Mouse (Mus musculus): Measurements from ENCODE around the gene Itga2b.

The Itga2b gene

DNA sequence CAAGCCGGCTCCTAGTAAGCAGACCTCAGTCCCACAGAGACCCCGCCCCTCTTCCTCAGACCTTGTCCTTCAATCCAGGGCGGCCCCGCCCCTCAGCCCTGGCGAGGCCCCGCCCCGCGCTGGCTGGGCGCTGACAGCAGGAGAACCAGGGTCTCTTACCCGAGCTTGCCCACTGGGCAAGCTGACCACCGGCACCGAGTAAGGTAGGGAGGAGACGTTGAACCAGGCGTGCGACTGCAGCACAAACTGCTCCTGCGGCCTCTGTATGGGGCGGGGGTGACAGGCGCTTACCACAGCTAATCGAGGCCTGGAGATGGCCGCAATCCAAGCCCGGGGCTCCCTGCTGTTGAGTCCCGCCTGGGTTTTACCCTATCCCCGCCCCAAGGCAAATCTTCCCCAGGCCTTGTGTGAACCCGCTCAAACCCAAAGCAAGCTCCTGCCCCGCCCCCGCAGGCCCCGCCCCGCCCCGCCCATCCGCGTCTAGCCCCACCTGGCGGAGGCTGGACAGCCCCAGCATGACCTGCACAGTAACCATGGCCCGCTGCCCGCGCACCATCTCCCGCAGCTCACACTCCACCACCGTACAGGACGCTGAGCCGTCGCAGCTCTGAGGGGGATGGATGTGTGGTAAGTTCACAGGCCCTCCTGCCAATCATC lies 14.1 kb downstream of the Itga2b start:
- peak; percentile 60 for DNase-seq

DNA sequence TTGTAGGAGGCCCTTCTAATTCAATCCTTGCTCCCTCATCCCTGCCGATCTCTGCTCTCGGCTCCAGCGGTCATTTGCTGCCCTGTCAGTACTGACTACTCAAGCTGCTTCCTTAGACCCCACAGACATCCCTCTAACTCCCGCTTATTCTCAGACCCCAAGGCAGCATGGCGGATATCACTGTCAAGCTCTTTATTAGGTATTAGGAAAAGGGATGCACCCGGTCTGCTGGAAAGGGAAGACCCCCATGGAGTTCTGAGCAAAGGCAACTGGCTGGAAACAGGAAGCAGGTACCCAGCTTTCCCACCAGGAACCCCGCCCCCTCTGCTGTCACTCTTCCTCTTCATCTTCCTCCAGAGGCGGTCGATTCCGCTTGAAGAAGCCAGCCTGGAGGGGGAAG lies 16.8 kb downstream of the Itga2b start:
- DNase-seq: no peak

DNA sequence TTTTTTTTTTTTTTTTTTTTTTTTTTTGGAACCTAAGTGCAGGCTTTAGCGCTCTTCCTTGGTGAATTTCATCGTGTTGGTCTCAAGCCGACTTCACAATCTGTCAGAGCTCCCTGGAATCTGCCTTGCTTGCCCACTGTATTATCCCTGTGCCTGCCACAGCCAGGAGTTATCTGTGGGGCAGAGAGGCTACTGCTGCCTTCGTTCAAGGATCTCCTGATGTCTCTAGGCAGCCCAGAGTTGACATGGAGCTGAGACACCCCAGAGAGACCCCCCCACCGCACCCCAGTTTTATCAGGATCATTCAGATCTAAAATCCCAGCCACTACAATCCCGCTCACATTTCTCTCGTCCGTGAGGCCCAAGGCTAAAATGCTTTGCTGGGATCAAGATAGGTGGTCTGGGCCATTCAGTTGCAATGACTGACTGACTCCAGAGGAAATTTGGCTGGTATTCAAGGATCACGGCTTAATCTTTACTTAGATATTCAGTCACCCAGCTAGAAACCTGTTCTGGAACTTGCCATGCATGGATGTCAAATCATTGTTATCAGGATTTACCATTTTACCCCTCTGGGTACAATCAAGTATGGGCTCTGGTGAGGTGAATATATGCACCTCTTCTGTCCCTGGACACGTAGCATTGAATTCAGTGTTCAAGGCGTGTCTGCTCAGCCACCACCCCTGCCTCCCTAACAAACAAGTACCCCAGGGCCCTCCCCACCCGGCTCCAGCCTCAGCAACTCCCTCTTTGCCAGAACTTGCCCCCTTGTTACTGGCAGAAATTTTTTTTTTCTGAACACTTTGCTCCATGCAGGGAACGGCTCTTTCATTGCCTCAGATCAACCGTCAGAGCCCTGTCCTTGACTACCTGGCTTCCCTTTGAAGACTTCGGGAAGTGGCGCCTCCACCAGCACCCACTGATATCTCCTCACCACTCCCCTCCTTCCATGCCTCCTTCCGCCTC lies 20.6 kb downstream of the Itga2b start:
- peak; percentile 62 for DNase-seq

DNA sequence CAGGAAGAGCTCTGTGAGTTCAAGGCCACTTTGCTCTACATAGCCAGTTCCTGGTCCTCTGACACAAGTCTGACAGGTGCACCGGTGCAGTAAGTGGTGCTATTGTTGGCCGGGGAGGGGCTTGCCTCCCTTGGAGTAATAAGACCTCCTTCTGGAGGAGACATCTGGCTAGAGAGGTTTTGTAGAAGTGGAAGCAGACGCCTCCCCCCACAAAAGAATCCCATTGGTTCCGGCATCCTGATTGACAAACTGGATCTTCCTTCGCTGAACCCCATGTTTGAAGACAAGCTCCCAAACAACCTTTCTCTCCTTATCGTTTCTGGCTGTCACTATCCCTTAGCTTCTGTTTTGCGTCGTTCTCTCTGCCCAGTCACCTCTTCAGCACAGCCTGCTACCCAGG lies 21.6 kb downstream of the Itga2b start:
- DNase-seq: peak; percentile 66

DNA sequence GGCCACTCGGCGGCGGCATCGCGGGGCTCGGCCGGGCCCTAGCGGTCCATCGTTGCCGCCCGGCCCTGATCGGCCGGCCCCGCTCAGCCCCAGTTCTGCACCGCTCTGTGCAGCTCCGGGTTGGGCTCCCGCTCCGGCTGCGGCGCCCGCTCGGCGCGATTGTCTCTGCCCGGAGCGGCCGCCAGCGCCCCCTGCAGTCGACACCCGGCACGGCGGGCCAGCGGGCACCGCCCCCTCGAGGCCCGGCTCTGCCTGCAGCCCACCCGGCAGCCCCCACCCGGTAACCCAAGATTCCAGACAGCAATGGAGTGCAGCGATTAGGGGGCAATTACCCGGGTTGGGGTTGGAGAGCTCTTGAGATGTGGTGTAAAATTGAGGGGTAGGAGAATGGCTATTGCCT lies 22.4 kb downstream of the Itga2b start, which contains the start of gene Fam171a2:
Fam171a2 (minus strand) TSS at position 186 of the 400 bp plus-strand sequence.
- DNase-seq: peak; percentile 72

DNA sequence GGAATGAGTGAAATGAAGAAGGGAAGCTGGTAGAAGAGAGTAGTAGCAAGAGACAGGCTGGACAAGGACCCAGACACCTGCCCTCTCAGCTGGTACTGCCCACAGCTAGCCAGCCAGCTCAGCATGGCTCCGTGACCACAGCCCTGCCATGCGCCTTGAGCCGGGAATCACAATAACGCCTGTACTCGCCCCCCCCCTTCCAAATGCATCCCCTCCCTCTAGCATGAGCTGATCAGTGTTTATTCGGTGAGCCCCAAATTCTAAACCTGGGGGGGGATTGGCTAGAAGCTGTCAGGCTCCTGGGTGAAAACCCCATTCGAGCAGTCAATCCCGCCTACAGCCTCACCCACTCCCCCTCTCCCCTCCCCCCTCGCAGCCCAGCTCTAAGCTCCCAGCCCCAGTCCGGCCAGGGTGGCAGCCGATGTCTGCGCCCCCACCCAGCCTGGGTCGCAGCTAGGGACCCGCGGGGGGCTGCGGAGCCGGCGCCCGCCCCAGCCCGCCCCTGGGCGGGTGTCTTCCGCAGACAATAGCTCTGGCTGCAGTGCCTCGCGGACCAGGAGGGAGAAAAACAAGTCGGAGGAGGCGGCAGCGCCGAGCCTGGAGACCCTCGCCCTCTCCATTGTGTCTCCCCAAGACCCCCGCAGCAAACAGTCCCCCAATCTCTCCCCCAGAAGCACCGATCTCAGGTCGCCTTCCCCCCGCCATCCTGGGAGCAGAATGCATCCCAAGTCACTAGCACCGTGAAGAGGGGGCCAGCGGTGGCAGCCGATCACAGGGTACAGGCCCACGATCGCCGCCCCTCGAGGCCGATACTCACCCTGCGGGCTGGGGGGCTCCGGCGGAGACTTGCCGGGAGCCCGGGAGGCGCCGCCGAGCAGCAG lies 23.1 kb downstream of the Itga2b start:
- DNase-seq: no peak

DNA sequence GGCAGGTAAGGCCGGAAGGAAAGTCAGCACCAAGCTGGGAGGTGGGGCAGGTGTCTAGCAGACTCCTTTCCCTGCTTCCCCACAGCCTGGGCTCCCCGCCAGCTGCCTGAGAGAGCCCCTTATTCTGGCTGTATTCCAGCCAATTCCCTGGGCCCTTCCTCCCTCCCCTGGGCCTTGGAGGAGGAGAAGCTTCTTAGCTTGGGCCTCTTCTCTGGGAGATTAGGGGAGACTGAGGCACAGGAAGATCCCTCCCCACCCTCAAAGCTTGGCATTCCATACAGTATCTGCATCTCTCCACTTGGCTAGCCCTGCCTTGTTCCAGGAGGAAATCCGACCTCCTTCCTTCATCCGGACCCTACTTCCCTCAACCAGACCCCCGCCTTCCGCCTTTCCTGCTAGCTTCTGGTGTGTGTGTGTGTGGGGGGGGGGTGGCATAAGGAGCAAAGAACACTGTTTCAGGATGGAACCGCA lies 24.0 kb downstream of the Itga2b start:
- peak; percentile 34 for DNase-seq

DNA sequence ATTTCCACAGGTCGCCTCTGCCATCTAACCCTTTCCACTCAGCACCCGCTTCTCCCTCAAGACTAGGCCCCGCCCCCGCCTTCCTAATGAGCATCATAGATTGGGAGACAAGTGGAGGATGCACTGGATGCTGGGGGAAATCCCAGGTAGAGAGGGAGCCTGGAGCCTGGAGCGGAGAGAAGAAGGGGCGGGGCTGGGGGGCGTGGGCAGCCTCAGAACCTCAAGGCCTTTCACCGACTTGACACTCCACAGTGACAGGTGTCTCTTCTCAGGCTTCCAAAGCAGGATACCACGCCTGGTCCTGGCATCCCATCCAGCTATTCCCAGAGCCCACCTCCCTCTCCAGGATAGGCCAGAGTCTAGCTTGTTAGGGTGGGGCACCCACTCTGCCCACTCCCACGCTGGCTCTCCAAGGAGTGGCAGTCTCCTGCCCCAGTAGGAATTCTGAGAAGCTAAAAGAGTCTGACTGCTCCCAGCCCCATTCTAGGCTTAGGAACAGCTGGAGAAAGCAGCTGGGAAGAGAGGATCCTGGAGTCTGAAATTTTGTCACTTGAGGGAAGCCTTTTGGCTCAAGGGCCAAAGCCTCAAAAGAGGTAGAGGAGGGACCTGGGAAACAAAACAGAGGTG lies 24.5 kb downstream of the Itga2b start:
- peak; percentile 54 for DNase-seq

DNA sequence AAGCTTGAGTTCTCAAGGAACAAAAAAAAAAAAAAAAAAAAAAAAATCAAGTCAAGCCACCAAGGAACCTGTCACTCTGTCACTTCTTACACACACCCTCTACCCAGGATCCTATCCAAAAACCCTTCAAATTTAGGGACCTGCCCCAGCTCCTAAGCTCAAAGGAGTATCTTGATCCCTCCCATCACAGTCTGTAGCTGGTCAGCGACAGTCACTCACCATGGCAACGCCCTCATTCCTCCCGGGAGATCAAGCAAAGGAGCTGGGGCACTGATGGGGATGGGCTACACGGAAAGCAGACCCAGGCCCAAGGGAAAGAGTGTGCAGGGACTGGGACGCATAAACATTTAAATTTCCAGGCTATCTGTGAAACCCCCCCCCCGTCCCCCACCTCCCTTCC lies 25.1 kb downstream of the Itga2b start:
- DNase-seq: no peak

DNA sequence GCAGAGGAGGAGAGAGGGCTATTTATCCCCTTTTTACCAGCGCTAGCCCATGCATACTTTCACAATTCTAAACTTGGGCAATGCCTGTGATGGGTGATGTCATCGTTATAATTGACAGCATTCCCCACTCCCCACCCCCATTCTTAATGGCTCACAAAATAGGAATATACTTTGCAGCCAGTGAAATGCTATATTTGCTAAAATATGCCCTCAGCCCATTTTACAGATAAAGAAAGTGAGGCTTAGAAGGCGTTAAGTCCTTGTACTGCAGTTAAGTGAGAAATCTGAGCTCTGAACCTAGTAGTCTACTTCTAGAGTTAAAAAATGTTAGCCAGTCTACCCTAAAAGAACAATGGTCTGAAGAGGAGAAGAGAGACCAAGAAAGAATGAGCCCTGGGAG lies 25.6 kb downstream of the Itga2b start:
- DNase-seq: no peak

DNA sequence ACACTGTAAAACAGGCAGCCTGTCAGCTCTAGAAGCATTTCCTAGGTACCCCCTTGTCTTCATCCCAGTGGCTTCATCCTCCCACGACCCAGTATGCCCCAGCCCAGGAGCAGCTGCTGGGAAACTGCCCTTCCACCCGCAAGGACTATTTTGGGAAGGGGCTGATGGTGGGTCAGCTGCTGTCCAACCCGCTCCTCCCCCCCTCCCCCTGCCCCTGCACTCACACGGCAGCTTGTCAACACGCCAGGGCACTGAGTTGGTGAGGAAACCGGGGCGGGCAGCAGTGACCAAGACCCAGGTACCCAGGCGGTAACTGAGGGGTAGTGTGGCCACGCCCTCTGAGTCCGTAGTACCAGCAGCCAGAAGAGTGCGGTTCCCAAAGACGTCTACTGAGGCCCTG lies 26.2 kb downstream of the Itga2b start:
- no peak for DNase-seq

DNA sequence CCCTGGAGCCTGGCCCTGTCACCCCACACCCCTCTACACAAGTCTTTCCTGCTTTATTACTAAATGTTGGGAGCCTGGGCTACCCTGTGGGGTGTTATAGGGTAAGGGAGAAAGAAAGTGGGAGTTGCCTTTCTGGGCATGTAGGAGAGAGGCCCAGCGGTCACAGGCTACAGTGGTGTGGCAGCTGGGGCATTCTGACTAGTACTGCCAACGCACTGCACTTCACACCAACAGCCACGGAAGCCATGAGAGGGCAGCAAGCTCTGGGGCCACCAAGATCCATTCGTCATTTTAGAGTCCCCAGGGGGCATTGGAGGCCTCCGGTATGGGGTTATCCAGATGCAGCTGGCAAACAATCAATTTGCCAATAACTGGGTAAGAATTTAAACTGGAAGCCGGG lies 27.8 kb downstream of the Itga2b start:
- DNase-seq: no peak

DNA sequence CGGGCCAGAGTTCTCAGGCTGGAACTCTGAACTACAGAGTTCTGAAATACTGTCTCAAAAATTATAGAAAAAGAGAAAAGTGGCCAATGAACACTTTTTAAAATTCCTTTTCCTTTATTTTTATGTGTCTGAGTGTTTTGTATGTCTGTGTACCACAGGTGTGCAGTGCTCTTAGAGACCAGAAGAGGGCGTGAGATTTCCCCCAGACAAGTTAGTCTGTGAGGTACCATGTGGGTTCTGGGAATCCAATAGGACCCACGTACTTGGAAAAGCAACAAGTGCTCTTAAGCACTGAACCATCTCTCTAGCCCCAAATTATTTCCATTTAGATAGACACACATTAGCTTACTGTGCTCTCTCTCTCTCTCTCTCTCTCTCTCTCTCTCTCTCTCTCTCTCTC lies 28.5 kb downstream of the Itga2b start:
- DNase-seq: no peak

DNA sequence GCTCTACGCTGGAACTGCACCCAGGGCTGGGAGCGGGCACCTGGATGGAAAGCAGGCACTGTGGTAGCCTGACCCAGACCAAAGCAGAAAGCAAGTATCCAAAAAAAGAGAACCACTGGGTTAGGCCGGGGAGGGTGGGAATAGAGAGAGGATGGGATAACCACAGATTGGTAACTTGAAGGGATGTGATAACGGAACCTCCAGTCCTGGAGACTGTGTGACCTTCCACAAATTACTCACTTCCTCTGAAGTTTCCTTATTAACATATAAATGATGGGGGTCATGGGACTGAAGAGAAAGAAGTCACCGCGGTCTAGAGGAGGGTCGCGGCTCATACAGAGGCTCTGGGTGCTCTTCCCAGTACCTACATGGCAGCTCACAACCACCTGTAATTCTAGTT lies 29.7 kb downstream of the Itga2b start:
- DNase-seq: no peak

DNA sequence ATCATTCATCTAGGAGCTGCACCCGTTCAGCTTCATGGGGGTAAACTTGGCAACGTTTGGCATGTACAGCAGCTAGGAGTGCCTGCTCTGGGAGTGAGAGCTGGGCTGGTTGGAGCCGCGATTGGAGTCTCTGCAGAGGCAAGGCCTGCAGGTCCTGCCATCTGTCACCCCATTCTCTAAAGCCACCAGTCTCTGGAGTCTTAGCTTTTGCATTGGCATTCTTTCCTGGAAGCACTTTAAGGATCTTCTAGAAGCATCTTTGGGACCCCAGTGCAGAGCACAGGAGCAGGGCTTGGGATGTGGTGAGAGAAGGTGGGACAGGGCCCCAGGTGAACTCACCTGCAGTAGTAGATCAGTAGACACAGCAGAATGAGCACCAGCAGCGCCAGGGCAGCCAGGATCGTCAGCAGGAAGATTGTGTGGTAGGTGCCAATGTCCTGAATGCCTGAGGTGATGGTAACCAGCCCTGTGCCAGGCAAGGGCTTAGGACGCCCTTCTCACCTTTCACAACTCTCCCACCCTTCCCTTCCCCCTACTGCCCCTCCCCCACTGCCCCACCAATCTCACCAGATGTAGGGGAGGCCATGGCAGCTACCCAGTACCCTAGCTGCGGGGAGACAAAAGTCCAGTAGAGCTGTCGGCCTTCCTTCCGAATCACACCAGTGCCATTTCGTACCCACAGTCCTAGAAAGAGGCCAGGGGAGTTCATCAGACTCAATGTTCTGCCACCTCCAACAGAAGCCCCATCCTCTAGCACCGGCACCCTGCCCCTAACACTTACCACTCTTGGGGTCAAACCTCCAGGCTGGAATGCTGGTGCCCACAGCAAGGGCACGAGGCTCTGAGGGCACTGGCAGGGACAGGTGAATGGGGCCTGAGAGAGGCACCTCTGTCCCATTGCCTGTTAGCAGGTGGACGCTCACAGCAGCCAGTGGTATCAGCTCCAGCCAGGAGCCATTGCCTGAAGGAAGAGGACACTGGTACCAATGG lies 30.5 kb downstream of the Itga2b start:
- DNase-seq: no peak

DNA sequence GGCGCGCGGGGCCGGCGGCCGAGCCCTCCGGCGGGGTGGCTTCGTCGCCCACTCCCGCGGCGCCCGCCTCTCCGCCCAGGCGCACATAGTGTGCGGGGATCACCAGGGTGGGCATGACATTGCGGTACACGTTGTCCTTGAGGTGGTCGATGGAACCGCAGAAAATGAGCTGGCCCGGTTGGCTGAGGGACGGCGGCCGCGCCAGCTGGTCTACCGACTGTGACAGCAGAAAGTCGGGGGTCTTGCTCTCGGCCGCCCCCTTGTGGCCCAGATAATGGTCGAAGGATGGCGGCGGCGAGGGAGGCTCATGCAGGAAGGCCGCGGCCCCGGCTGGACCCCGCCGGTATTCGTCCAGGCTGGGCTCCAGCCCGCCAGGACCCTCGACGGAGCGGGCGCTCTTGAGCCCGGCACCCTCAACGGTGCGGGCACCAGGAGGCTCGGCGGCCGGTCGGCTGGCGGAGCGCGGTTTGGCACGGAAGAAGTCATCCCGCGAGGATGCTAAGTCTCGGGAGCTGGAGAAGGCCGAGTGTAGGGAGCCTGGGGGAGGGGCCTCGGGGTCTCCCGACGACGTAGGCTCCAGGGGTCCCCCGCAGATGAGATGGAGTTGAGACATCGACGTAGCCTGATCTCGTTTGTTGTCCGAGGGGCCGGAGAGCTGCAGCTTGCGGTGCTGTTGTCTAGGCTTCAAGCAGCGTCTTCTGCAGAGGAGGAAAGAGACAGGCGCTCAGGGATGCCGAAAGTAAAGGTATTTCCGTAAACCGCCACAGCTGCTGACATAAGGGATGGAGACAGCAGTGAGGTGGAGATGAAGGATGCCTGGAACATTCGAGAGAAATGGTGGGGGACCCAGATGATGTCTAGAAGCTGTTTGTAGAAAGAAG lies 31.5 kb downstream of the Itga2b start:
- no peak for DNase-seq

DNA sequence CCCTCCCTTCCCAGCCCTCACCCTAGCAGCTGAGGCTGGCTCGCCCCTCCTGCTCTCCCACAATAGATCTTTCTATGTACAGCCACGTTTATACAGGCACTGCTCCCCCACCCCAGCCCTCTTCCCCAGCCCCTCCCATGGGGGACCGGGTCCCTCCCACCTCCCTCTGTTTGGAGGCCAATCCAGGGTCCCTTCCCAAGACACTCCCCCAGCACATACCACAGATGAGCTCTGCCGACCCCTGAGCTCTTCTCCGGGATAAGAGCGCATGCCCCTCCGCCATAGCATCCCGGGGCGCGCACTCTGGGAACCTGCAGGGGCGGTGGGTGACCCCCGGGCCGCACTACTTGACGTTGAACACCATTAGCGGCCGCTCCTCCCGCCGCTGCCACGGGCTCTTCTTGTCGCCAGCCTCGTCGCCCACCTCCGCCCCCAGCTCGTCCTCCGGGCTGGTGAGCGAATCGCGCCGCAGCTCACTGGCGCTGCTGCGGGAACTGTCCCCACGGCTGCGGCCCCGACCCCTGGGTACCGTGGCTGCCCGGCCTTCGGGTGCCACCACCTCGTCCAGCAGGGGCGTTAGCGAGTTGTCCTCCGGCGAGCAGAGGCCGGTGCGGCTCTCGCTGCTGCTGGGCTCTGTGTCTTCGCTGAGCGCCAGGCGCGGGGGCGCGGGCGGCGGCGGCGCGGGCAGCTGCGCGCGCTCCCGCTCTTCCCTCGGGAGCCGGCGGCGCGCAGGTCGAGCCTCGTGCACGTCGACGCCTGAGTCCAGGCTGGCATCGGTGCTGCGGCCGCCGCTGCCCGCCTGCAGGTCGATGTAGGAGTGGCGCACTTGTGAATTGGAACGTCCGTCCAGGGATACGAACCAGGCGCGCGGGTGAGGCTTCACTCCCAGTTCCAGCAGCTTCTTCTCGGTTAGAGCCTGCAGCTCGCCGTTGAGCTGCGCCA lies 32.5 kb downstream of the Itga2b start:
- peak; percentile 79 for DNase-seq

DNA sequence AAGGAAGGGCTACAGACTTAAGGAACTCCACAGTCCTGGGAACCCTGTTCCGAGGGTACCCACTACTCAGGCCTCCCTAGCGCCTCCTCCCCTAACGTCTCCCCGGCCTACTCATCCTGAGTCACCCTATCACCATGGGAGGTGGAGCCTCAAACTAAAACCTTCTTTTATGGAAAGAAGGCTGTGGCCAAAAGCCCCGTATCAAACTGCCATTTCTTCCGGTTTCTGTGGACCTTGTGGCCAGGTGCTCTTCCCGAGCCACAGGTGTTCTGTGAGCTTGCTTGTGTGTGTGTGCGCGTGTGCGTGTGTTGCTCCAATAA lies 33.5 kb downstream of the Itga2b start:
- DNase-seq: no peak
